Mouse (Mus musculus): ENCODE measurements around the gene Aebp2. TPM values are rescaled to one million over a fixed set of nuclear protein-coding genes. Genes with fewer than 3 reads are reported as not detected.
A peak's percentile ranks its signal among the peaks of the same experiment; 100 is the strongest.

The Aebp2 gene
- total and polyA plus RNA-seq, 3 experiments, result 25.9 to 42.0 (median 32.5) TPM

DNA sequence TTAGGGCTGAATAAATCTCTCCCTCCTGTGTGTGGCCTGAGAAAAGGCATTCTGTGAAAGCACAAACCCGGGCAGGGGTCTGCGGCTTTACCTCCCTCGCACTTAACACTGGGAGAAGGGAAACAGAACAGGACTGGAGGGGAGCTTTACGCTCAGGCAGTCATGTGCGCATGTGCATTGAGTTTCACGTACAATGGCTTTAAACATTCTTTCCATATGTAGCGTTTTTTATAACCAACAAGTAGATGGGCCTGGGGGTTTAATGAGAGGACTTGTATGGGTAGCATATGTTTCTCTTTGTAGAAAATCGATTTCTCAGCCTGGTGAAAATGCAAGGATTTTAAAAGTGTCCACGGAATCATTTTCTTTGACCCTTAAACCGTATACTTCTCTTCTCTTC is 82.7 kb downstream of the Aebp2 start:
- Histone ChIP-seq H3K9me3 (replicated peaks; ENCODE audit: insufficient read depth, low read length) (no peaks in the 10 kb centered on the region), H3K9ac (ENCODE audit: control insufficient read depth, low read depth, low read length, poor library complexity, severe bottlenecking) (no peak overlapping the region), H3K4me1 (ENCODE audit: control insufficient read depth in 1 of 2, insufficient read depth in 2 of 2, low read length in 2 of 2) (no peaks in the 10 kb centered on the region), H3K36me3 (ENCODE audit: control insufficient read depth in 1 of 2, insufficient read depth in 2 of 2, low read length in 2 of 2) (no peaks in the 10 kb centered on the region), H3K79me2 (ENCODE audit: control insufficient read depth, insufficient read depth, low read length, poor library complexity) (no peaks in the 10 kb centered on the region), H3K27me3 (ENCODE audit: control insufficient read depth in 1 of 2, insufficient read depth in 2 of 2, low read length in 2 of 2) (no peaks in the 10 kb centered on the region), H3K27ac (ENCODE audit: control insufficient read depth, low read depth, low read length) (no peak overlapping the region), H3K4me3 (ENCODE audit: control insufficient read depth in 1 of 2, insufficient read depth in 1 of 2, low read depth in 2 of 2, low read length in 2 of 2) (no peak overlapping the region)
- TF ChIP-seq CTCF (IDR thresholded peaks at IDR 0.05 in 2 of 3, conservative IDR thresholded peaks at IDR 0.05 in 1 of 3; ENCODE audit: control insufficient read depth in 1 of 3, insufficient read depth in 1 of 3, low read depth in 2 of 3, low read length in 3 of 3, poor library complexity in 1 of 3, severe bottlenecking in 1 of 3) (no peak), SMC3 (IDR thresholded peaks at IDR 0.05; ENCODE audit: low read depth, low read length) (no peak), ZNF384 (IDR thresholded peaks at IDR 0.05; ENCODE audit: low read depth, low read length) (no peak), MAFK (IDR thresholded peaks at IDR 0.05; ENCODE audit: borderline replicate concordance, low read depth, low read length) (no peak), POLR2AphosphoS2 (IDR thresholded peaks at IDR 0.05; ENCODE audit: low read length) (no peak), CHD1 (IDR thresholded peaks at IDR 0.05; ENCODE audit: low read depth, low read length) (no peak), RCOR1 (IDR thresholded peaks at IDR 0.05; ENCODE audit: low read depth, low read length) (no peak), GABPA (IDR thresholded peaks at IDR 0.05; ENCODE audit: low read depth, low read length) (no peak), BHLHE40 (IDR thresholded peaks at IDR 0.05; ENCODE audit: borderline replicate concordance, low read depth, low read length) (no peak), GATA1 (IDR thresholded peaks at IDR 0.05; ENCODE audit: low read depth, low read length) (no peak), POLR2AphosphoS5 (IDR thresholded peaks at IDR 0.05; ENCODE audit: borderline replicate concordance, low read depth, low read length) (no peak)
- DNase-seq (ENCODE audit: low read depth, low spot score), result no peak

DNA sequence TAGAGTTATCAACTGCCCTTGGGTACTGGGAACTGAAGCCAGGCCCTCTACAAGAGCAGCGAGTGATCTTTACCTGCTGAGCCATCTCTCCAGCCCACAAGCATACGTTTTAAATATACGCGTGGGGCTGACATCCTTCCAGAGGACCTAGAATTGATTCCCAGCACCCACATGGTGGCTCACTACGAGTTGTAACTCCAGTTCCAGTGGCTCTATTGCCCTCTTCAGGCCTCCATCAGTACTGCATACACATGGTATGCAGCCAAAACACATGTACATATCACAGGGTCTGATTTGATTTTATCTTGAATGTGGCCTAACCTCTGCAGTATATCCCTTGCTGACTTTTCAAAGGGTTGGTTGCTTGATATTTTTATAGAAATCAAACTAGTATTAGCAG is 83.6 kb downstream of the Aebp2 start:
- no peaks in the 10 kb centered on the region for H3K27me3 ChIP-seq (ENCODE audit: control insufficient read depth in 1 of 2, insufficient read depth in 2 of 2, low read length in 2 of 2)
- H3K4me1 ChIP-seq (ENCODE audit: control insufficient read depth in 1 of 2, insufficient read depth in 2 of 2, low read length in 2 of 2), result no peaks in the 10 kb centered on the region
- DNase-seq (ENCODE audit: low read depth, low spot score), result no peak
- H3K36me3 ChIP-seq (ENCODE audit: control insufficient read depth in 1 of 2, insufficient read depth in 2 of 2, low read length in 2 of 2), result no peaks in the 10 kb centered on the region
- no peak overlapping the region for H3K4me3 ChIP-seq (ENCODE audit: control insufficient read depth in 1 of 2, insufficient read depth in 1 of 2, low read depth in 2 of 2, low read length in 2 of 2)
- H3K27ac ChIP-seq (ENCODE audit: control insufficient read depth, low read depth, low read length), result no peak overlapping the region
- TF ChIP-seq MAX (IDR thresholded peaks at IDR 0.05; ENCODE audit: low read length) (no peak), RAD21 (IDR thresholded peaks at IDR 0.05; ENCODE audit: low read depth, low read length) (peak; percentile 0; the same call in 1 of the 2 replicates)
- H3K79me2 ChIP-seq (ENCODE audit: control insufficient read depth, insufficient read depth, low read length, poor library complexity), result no peaks in the 10 kb centered on the region
- no peaks in the 10 kb centered on the region for H3K9me3 ChIP-seq (replicated peaks; ENCODE audit: insufficient read depth, low read length)
- no peak overlapping the region for H3K9ac ChIP-seq (ENCODE audit: control insufficient read depth, low read depth, low read length, poor library complexity, severe bottlenecking)

DNA sequence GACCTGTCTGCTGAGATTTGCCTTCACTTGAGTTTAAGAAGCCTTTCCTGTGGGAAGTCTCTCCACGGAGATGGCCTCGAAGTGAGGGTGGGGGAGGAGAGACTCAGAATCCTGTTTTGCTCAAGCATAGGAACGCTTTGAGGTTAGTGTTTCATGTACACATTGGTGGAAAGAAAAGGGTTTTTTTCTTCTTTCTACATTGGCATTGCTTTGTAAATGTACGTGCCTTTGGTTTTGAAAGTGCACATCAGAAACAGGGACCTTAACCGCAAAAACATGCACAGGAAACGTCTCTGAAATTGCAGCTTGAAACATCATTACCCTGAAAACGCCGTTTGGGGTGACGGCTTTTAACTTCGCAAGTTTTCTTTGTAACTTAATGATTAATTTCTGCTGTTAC is 85.6 kb downstream of the Aebp2 start:
- Histone ChIP-seq H3K27ac (ENCODE audit: control insufficient read depth, low read depth, low read length) (no peak overlapping the region), H3K9me3 (replicated peaks; ENCODE audit: insufficient read depth, low read length) (no peaks in the 10 kb centered on the region), H3K4me1 (ENCODE audit: control insufficient read depth in 1 of 2, insufficient read depth in 2 of 2, low read length in 2 of 2) (no peaks in the 10 kb centered on the region), H3K9ac (ENCODE audit: control insufficient read depth, low read depth, low read length, poor library complexity, severe bottlenecking) (no peak overlapping the region), H3K79me2 (ENCODE audit: control insufficient read depth, insufficient read depth, low read length, poor library complexity) (no peaks in the 10 kb centered on the region), H3K27me3 (ENCODE audit: control insufficient read depth in 1 of 2, insufficient read depth in 2 of 2, low read length in 2 of 2) (no peaks in the 10 kb centered on the region), H3K4me3 (ENCODE audit: control insufficient read depth in 1 of 2, insufficient read depth in 1 of 2, low read depth in 2 of 2, low read length in 2 of 2) (no peak overlapping the region), H3K36me3 (ENCODE audit: control insufficient read depth in 1 of 2, insufficient read depth in 2 of 2, low read length in 2 of 2) (no peaks in the 10 kb centered on the region)
- DNase-seq (ENCODE audit: low read depth, low spot score), result no peak
- TF ChIP-seq ZMIZ1 (IDR thresholded peaks at IDR 0.05; ENCODE audit: low read depth, low read length) (no peak), MAX (IDR thresholded peaks at IDR 0.05; ENCODE audit: low read length) (no peak), RCOR1 (IDR thresholded peaks at IDR 0.05; ENCODE audit: low read depth, low read length) (no peak), E2F4 (IDR thresholded peaks at IDR 0.05; ENCODE audit: borderline replicate concordance, low read depth, low read length) (no peak), ZKSCAN1 (IDR thresholded peaks at IDR 0.05; ENCODE audit: low read depth, low read length) (no peak), POLR2AphosphoS2 (IDR thresholded peaks at IDR 0.05; ENCODE audit: low read length) (no peak), JUND (IDR thresholded peaks at IDR 0.05; ENCODE audit: low read depth, low read length) (no peak), KAT2A (conservative IDR thresholded peaks at IDR 0.05; ENCODE audit: low read depth, low read length) (no peak), ETS1 (IDR thresholded peaks at IDR 0.05; ENCODE audit: low read depth, low read length) (no peak), TAL1 (IDR thresholded peaks at IDR 0.05; ENCODE audit: low read length) (no peak), BHLHE40 (IDR thresholded peaks at IDR 0.05; ENCODE audit: borderline replicate concordance, low read depth, low read length) (no peak), TBP (IDR thresholded peaks at IDR 0.05; ENCODE audit: low read depth, low read length) (no peak), NRF1 (IDR thresholded peaks at IDR 0.05; ENCODE audit: insufficient read depth, low read depth, low read length, poor library complexity, severe bottlenecking) (no peak), MYC (IDR thresholded peaks at IDR 0.05; ENCODE audit: low read depth, low read length) (no peak), MAZ (IDR thresholded peaks at IDR 0.05; ENCODE audit: low read depth, low read length) (no peak), ZC3H11A (IDR thresholded peaks at IDR 0.05; ENCODE audit: low read depth, low read length) (no peak), GABPA (IDR thresholded peaks at IDR 0.05; ENCODE audit: low read depth, low read length) (no peak), SMC3 (IDR thresholded peaks at IDR 0.05; ENCODE audit: low read depth, low read length) (no peak)

Data from MEL (cell line).